Mouse (Mus musculus) brain, embryonic 18.5 days (tissue): ENCODE results near the gene Morn1.

Experiments
- DNase-seq: peaks from one replicate; pipeline ENCODE4 v3.0.0-alpha.2; 2012; ENCODE audit warnings: low read depth, low spot score

Morn1 gene

GRCm38 (mm10) chr4:155086108-155087024 lies at the start of gene Morn1, which contains the start of gene Rer1:
TSS of gene Morn1 (plus strand) at chr4:155086577.
TSS of gene Rer1 (minus strand) at chr4:155086382.
- DNase-seq, result peak; percentile 99

GRCm38 (mm10) chr4:155040197-155040596 lies 46.2 kb upstream of the Morn1 start:
- DNase-seq, result no peak

DNA sequence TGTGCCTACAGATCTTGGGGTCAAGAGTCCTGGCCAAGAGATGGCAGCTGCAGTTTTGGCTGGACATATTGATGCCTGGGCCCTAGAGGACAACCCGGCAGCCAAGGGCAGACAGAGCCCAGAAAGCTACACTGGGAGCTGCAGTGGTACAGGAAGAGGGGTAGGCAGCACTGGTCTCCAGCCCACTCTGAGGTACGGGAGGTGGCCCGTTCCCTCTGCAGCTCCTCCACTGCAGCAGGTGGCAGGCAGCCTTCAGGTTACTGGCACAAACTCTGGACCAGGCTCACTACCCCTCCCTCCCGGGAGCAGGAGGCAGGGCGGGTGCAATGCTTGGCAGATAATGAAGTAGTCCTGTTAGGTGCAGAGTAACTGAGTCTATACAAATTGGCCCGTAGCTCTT lies 45.7 kb upstream of the Morn1 start:
- no peak for DNase-seq

DNA sequence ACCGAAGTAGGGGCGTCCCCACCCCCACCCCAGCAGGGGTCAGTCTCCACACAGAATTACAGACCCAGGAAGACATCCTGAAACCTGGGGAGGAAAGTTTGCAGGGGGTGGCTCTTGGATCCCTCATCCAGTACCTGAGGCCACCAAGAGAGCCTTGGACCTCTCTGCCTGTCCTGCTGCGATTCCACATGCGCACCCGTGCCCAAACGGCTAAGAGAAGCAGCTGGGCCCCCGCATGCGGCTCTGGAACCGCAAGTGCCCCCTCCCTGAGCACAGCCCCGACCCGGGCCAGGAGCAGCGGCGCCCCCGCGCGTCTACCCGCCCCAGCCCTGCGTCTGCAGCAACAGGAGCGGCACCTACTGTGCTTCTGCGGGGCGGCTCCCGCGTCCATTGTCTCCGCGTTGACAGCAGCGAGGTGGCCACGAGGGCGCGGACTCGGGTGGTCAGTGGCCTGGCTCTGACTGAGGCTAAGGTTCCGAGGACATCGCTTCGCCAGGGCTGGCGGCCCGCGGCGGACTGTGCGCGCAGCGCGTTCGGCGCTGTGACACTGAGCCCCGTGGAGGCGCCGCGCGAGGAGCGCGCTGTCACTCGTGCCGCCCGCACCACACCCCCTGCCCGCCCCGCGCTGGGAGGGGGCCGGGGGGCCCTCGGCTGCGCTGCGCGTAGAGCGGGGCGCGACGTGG lies 43.6 kb upstream of the Morn1 start:
- no peak for DNase-seq

GRCm38 (mm10) chr4:155043289-155043625 lies 43.1 kb upstream of the Morn1 start:
- DNase-seq, result no peak

GRCm38 (mm10) chr4:155046636-155047035 lies 39.7 kb upstream of the Morn1 start:
- DNase-seq, result no peak

- DNase-seq, result no peak
Observed at GRCm38 (mm10) chr4:155050116-155050515, 36.3 kb upstream of the Morn1 start.

DNA sequence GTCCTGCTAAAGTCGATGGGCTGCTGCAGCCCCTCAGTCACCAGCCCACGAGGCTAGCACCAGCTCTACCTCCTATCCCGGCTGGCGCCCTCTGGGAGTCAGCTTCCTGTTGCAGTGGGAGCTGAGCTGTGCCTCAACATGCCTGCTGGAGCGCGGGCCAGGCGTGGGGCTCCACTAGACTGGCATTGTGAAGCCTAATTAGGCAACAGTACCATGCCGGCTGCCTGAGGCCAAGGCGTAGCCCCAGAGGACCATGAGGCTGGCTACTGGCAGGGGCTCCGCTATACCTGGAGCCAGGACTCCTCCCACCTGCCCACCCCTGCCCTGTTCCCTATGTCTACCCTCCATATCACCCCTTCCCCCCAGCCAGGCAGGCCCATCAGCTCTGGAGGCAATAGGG lies 29.7 kb upstream of the Morn1 start, which contains the start of gene Plch2:
Gene Plch2 (minus strand): TSS at position 61 of the 400 bp plus-strand sequence.
- DNase-seq, result no peak

DNA sequence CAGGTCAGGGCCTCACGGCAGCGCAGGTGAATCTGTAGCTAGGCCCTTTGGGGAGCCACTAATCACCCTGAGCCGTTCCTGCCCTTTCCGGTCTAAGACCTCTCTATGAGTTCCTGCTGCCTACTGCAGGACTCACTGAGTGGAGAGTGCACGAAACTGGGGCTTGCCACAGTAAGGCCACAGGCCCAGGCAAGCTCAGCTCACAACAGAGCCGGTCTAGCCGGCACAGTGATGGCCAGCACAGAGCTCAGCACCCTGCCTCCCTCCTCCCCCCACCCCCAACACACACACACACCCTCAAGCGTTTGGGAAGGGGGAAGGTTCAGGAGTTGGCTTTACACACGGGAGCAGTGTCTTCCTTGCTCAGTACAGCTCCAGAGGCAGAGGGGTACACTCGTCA lies 28.1 kb upstream of the Morn1 start:
- DNase-seq, result no peak

DNA sequence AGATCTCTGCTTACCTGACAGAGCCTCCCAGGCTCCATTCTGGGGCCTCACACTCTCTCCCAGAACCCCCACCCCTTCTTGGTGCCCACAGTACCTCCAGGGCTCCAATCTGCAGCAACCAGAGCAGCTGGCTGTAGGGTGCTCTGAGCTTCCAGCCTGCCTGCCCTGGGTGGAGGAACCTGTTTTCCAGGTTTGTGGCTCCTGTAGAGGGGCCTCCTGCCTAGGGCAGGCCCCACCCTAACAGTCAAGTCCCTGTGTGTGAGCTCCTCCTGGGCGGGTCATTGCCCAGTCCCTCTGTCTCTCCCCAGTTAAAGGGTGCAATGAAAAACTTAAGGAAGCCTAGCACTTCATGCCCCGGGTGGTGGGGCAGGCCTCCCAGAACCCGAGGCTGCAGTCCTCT lies 22.5 kb upstream of the Morn1 start:
- no peak for DNase-seq

DNA sequence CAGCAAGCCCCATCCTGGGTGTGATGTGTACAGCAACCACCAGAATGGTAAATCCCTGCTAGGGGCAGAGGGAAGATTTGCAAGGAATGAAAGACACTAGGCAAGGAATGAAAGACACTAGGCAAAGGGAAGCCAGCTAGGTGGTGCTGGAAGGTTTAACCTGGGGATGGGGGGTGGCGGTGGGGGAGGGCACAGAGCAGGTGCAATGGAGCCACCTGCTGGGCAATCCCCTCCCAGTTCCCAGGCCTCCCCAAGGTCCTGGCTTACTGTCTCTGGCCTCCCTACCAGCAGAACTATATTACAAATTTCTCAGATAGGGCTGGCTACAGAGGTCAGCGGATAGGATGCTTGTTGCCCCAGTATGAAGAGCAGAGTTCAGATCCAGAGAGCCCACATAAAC lies 21.9 kb upstream of the Morn1 start:
- no peak for DNase-seq

DNA sequence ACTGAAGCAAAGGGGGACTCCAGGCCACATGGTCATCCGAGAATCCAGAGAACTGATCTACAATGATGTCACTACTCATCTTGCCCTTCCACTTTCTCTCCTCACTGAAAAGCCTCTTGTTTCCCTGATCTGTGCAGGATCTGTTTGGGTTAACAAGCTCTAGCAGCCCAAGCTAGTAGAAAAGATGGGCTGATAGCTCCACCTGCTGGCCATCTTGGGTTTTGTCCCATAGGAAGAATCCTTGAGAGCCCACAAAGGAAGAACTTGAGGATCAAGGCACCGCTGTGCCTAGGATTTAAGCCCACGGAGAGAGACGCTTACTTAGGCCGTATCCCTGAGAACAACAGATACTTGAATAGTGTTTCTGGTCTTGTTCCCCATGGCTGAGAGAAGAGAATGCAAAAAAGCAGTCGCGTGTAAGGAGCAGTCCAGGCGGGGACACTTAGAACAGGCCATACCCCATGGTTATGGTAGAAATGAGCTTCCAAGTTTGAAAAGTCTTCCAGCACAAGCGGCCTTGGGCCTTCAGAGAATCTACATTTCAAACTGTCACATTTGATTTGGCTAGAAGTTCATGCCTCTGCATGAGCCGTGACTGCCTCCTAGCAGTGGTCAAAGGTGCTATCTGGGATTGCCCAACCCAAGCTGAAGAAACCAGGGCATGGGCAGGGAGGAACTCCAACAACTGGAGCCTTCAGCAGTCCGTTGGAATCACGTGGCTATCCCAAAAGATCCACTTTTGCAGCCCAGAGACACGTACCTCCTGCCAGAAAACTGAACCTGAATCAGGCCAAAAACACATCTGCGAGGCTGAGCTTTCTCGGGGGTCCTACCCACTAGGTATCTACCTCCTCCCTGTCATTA lies 20.2 kb upstream of the Morn1 start:
- peak; percentile 81 for DNase-seq

GRCm38 (mm10) chr4:155066834-155067522 lies 19.4 kb upstream of the Morn1 start, which contains the start of gene Pex10:
TSS of gene Pex10 (plus strand) at chr4:155067016.
- DNase-seq, result peak; percentile 87

GRCm38 (mm10) chr4:155068357-155068972 lies 17.9 kb upstream of the Morn1 start:
- no peak for DNase-seq

GRCm38 (mm10) chr4:155069191-155069590 lies 17.2 kb upstream of the Morn1 start:
- DNase-seq, result no peak

DNA sequence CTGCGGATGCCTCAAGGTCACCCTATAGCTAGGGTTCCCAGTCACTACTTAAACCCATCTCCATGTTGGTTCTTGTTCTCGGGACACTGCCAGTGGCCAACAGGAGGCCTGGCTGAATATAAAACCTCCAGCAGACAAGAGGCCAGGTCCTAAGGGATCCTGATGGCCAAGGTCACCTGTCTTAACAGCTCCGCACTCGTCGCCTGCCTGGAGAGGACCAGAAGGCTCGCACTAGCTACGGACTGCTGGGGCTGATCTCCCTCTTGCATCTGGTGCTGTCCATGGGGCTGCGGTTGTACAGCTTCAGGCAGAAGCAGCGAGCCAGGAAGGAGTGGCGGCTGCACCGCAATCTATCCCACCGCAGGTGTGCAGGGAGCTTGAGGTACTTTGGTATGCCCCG lies 16.2 kb upstream of the Morn1 start:
- DNase-seq, result no peak

DNA sequence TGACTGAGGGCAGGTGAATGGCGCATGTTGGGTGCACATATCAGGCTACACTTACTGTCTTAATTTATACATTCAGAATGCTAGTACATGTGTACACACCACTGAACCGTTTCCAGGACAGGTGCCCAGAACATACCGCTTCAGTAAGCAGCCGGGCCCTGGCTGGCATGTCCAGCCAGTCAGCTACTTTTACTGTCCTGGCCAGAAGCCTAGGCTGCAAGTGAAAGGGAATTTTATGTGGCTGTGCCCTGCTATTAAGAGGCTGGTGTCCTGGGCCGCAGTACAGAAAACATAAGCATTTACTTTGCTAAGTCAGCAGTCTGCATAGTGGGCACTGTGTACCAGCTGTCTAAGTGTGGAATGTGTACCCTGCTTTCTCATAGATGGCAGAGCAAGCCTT lies 15.5 kb upstream of the Morn1 start:
- DNase-seq, result no peak

DNA sequence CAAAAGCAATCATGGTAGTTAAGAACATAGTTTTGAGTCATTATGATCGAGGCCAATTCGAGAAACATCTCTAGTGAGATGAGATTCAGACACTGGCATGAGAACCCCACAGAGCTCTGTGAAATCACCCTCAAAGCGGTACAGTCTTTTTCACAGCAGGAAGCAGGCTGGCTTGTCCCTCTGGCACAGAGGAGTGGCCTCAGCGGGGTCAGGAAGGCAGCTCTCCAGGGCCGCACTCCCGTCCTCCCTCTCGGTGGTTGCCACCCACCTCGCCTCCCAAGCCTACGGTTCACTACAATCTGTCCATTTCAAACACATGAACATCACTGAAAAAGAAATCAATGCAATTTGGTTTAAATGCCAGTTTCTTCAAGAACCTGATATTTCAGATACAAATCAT lies 12.0 kb upstream of the Morn1 start:
- no peak for DNase-seq

GRCm38 (mm10) chr4:155075137-155075536 lies 11.2 kb upstream of the Morn1 start:
- DNase-seq, result no peak

- no peak for DNase-seq
Observed at GRCm38 (mm10) chr4:155075813-155076212, 10.6 kb upstream of the Morn1 start.

DNA sequence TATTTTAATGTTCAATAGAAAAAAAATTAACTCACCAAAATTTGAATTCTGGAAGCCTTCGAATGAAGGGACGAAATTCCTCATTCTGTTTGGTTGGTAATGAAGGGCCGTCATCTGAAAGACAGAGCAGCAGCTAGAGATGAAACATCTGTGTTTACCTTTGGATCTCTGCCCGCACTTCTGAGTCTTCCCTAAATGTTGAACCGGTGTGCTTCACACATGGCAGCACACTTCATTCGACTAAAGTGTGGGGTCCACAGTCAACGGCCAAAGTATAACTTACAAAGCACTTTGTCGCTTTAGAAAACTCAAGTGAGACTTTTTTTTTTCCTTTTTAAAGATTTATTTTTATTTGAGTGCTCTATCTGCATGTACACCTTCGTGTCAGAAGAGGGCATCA lies 9.7 kb upstream of the Morn1 start:
- no peak for DNase-seq
